Mouse (Mus musculus): ENCODE results near the gene Tigd3. TPM values are rescaled to one million over a fixed set of nuclear protein-coding genes. Genes with fewer than 3 reads are reported as not detected.

The Tigd3 gene
- polyA plus RNA-seq, 1 experiment from 2014 or later, result 1.8 TPM

Other genes starting within 250 kb of the Tigd3 start
- gene Sipa1, start 230.4 kb downstream of the Tigd3 start, polyA plus RNA-seq (2014; fragmentation: Nextera tagmentation; extraction: Ambion mirVana), result 16.7 and 17.2 TPM in 2 replicates
- gene Map3k11, start 205.4 kb downstream of the Tigd3 start, polyA plus RNA-seq (2014; fragmentation: Nextera tagmentation; extraction: Ambion mirVana), result 16.7 and 22.4 TPM in 2 replicates
- gene Pcnx3, start 205.2 kb downstream of the Tigd3 start, polyA plus RNA-seq (2014; fragmentation: Nextera tagmentation; extraction: Ambion mirVana), result 15.3 and 17.3 TPM in 2 replicates
- gene Kcnk7, start 189.8 kb downstream of the Tigd3 start, polyA plus RNA-seq (2014; fragmentation: Nextera tagmentation; extraction: Ambion mirVana), result 0.26 and 0.27 TPM in 2 replicates
- 66.5 and 67.1 TPM in 2 replicates for gene Ehbp1l1, start 167.8 kb downstream of the Tigd3 start, polyA plus RNA-seq (2014; fragmentation: Nextera tagmentation; extraction: Ambion mirVana)
- 86.1 and 89.5 TPM in 2 replicates for gene Fam89b, start 164.5 kb downstream of the Tigd3 start, polyA plus RNA-seq (2014; fragmentation: Nextera tagmentation; extraction: Ambion mirVana)
- gene Ltbp3, start 153.2 kb downstream of the Tigd3 start, polyA plus RNA-seq (2014; fragmentation: Nextera tagmentation; extraction: Ambion mirVana), result 35.7 and 39.0 TPM in 2 replicates
- 56.9 and 62.3 TPM in 2 replicates for gene Scyl1, start 122.7 kb downstream of the Tigd3 start, polyA plus RNA-seq (2014; fragmentation: Nextera tagmentation; extraction: Ambion mirVana)
- 18.5 and 19.2 TPM in 2 replicates for gene Frmd8, start 18.9 kb downstream of the Tigd3 start, polyA plus RNA-seq (2014; fragmentation: Nextera tagmentation; extraction: Ambion mirVana)
- 1.7 and 2.8 TPM in 2 replicates for gene Slc25a45, start 16.3 kb downstream of the Tigd3 start, polyA plus RNA-seq (2014; fragmentation: Nextera tagmentation; extraction: Ambion mirVana)
- gene Dpf2, start 18.9 kb upstream of the Tigd3 start, polyA plus RNA-seq (2014; fragmentation: Nextera tagmentation; extraction: Ambion mirVana), result 85.8 and 86.9 TPM in 2 replicates
- 9.1 and 9.7 TPM in 2 replicates for gene Cdc42ep2, start 30.7 kb upstream of the Tigd3 start, polyA plus RNA-seq (2014; fragmentation: Nextera tagmentation; extraction: Ambion mirVana)
- gene Pola2, start 70.1 kb upstream of the Tigd3 start, polyA plus RNA-seq (2014; fragmentation: Nextera tagmentation; extraction: Ambion mirVana), result 42.7 and 45.1 TPM in 2 replicates
- gene Slc22a20, start 92.0 kb upstream of the Tigd3 start, polyA plus RNA-seq (2014; fragmentation: Nextera tagmentation; extraction: Ambion mirVana), result not detected in 2 replicates
- 6.5 and 7.3 TPM in 2 replicates for gene Capn1, start 121.7 kb upstream of the Tigd3 start, polyA plus RNA-seq (2014; fragmentation: Nextera tagmentation; extraction: Ambion mirVana)
- gene Syvn1, start 152.4 kb upstream of the Tigd3 start, polyA plus RNA-seq (2014; fragmentation: Nextera tagmentation; extraction: Ambion mirVana), result 14.8 and 16.0 TPM in 2 replicates
- 64.5 and 69.4 TPM in 2 replicates for gene Mrpl49, start 163.6 kb upstream of the Tigd3 start, polyA plus RNA-seq (2014; fragmentation: Nextera tagmentation; extraction: Ambion mirVana)
- 562 and 618 TPM in 2 replicates for gene Fau, start 163.7 kb upstream of the Tigd3 start, polyA plus RNA-seq (2014; fragmentation: Nextera tagmentation; extraction: Ambion mirVana)
- gene Znhit2, start 167.0 kb upstream of the Tigd3 start, polyA plus RNA-seq (2014; fragmentation: Nextera tagmentation; extraction: Ambion mirVana), result 25.5 and 25.6 TPM in 2 replicates
- 6.7 and 7.6 TPM in 2 replicates for gene Tm7sf2, start 174.2 kb upstream of the Tigd3 start, polyA plus RNA-seq (2014; fragmentation: Nextera tagmentation; extraction: Ambion mirVana)
- 36.9 and 44.8 TPM in 2 replicates for gene Vps51, start 183.1 kb upstream of the Tigd3 start, polyA plus RNA-seq (2014; fragmentation: Nextera tagmentation; extraction: Ambion mirVana)
- gene Tmem262, start 185.9 kb upstream of the Tigd3 start, polyA plus RNA-seq (2014; fragmentation: Nextera tagmentation; extraction: Ambion mirVana), result not detected in 2 replicates
- 0.47 and 0.49 TPM in 2 replicates for gene Gm28374, start 188.1 kb upstream of the Tigd3 start, polyA plus RNA-seq (2014; fragmentation: Nextera tagmentation; extraction: Ambion mirVana)
- 46.6 and 52.9 TPM in 2 replicates for gene Zfpl1, start 190.8 kb upstream of the Tigd3 start, polyA plus RNA-seq (2014; fragmentation: Nextera tagmentation; extraction: Ambion mirVana)
- 24.0 and 24.5 TPM in 2 replicates for gene Cdca5, start 190.8 kb upstream of the Tigd3 start, polyA plus RNA-seq (2014; fragmentation: Nextera tagmentation; extraction: Ambion mirVana)
- gene AC131692.1, start 200.3 kb upstream of the Tigd3 start, polyA plus RNA-seq (2014; fragmentation: Nextera tagmentation; extraction: Ambion mirVana), result 0.38 TPM in 1 of 2 replicates, not detected in the other
- gene Naaladl1, start 211.6 kb upstream of the Tigd3 start, polyA plus RNA-seq (2014; fragmentation: Nextera tagmentation; extraction: Ambion mirVana), result 0.12 and 0.20 TPM in 2 replicates
- 36.0 and 36.3 TPM in 2 replicates for gene Sac3d1, start 224.5 kb upstream of the Tigd3 start, polyA plus RNA-seq (2014; fragmentation: Nextera tagmentation; extraction: Ambion mirVana)
- 21.5 and 23.9 TPM in 2 replicates for gene Snx15, start 234.2 kb upstream of the Tigd3 start, polyA plus RNA-seq (2014; fragmentation: Nextera tagmentation; extraction: Ambion mirVana)
- gene Batf2, start 246.8 kb upstream of the Tigd3 start, polyA plus RNA-seq (2014; fragmentation: Nextera tagmentation; extraction: Ambion mirVana), result 0.30 TPM in 1 of 2 replicates, not detected in the other
- gene Arl2, start 247.4 kb upstream of the Tigd3 start, polyA plus RNA-seq (2014; fragmentation: Nextera tagmentation; extraction: Ambion mirVana), result 61.3 and 70.7 TPM in 2 replicates

Data from heart, embryonic 14.5 days (tissue).